Mouse (Mus musculus): Measurements from ENCODE around the gene Drd2.

Drd2 gene

GRCm38 (mm10) chr9:49456136-49456535 lies 115.7 kb downstream of the Drd2 start:
- no peak for DNase-seq
